Mouse (Mus musculus) monocyte, adult 2 months (primary cell): ENCODE measurements around the gene Terb1.

Experiments
- DNase-seq, 2 experiments: peaks; one replicate each; pipeline ENCODE4 v3.0.0; 2022; ENCODE audit warnings: low spot score in 2 of 2, low read depth in 1 of 2

The Terb1 gene

DNA sequence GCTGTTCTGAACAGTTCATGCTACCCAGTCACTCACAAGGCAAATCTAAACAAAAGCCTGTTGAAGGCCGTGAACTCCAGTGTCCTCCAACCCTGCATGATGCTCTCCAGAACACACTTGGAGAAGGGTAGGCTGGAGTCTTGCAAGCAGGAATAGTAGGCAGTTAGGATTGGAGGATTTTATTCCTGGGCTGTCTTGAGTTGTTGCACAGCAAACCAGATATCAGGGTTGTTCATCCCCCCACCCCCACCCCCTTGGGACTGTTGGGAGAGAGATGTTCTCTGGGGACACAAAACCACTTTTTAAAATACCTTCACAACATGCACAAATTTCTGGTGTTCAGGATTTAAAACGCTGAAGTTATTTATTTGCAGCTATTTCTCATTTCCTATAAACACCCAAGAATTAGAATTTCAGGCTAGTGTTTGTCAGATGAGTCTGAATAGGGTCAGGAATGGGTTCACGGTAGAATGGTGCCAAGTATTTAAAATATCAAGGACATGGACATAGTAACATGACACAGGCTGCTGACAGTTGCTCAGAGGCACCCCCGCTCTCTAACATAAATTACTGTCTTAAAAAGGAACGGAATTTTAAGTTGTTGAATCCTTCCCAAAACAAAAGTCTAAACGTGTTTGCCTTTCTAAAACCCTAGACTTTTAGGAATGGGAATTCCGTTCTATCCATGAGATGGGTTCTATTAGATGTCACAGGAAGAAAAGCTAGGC is 96.7 kb downstream of the Terb1 start:
- no peak for DNase-seq

- DNase-seq = no peak
Observed at GRCm38 (mm10) chr8:104411972-104412371, 97.7 kb downstream of the Terb1 start.

GRCm38 (mm10) chr8:104411468-104411867 is 98.2 kb downstream of the Terb1 start:
- no peak for DNase-seq

GRCm38 (mm10) chr8:104410628-104411273 is 99.0 kb downstream of the Terb1 start:
- DNase-seq = no peak

GRCm38 (mm10) chr8:104408328-104409110 is 101.2 kb downstream of the Terb1 start:
- DNase-seq = no peak

DNA sequence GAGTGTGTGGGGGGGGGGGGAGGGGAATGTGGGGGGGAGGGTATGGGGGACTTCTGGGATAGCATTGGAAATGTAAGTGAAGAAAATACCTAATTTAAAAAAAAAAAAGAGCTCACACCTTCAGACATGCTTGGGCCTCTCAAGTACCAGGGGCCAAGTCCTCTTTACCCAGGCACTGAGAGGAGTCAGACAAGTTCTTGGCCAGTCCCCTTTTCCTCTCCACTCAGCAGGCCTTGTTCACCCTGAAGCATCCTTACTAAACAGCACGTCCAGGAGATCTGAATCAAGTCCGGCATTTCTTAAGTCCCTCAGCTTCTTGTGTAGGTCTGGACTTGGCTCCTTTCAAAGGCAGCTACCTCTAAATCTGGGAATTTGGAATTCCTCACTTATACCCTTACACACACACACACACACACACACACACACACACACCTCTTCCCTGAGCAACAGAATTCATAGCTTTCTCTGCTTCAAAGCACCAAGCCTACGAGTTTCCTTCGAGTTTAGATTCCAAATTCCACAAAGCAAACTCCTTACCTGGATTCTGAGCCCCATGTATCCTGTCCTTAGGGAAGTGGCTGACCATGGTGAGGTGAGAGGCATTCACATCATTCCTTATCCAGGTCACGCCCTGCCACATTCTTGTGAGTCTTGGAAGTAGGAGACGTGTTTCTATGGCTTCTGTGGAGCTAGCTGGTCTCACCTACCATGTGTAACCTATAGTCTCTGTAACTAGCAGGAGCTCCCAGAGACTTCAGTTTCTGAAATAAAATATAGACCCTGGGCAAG is 103.2 kb downstream of the Terb1 start:
- DNase-seq = no peak

- no peak for DNase-seq
Observed at GRCm38 (mm10) chr8:104405430-104406187, 104.1 kb downstream of the Terb1 start.

DNA sequence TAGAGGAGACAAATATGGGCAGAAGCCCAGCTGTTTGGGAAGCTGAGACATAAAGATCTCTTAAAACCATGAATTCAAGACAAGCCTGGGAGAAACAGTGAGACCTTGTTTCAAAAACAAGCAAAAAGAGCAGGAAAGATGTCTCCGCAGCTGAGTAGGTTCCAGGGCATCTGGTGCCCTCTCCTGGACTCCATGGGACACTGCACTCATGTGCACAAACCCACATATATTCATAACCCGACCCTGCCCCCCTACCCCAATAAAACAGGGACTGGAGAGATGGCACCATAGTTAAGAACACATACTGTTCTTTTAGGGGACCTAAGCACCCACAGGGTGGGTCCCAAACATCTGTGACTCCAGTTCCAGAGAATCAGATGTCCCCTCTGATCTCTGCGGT is 106.1 kb downstream of the Terb1 start:
- no peak for DNase-seq
